Mouse (Mus musculus) MN1 (cell line): ENCODE data around the gene Abcc1.

Experiments used
- DNase-seq: peaks from one replicate; pipeline ENCODE4 v3.0.0-alpha.2; 2016; ENCODE audit warnings: low spot score

Abcc1 gene

GRCm38 (mm10) chr16:14439801-14440614 is 78.7 kb downstream of the Abcc1 start:
- DNase-seq, result no peak

GRCm38 (mm10) chr16:14444059-14444855 is 82.9 kb downstream of the Abcc1 start:
- DNase-seq, result peak; percentile 24

DNA sequence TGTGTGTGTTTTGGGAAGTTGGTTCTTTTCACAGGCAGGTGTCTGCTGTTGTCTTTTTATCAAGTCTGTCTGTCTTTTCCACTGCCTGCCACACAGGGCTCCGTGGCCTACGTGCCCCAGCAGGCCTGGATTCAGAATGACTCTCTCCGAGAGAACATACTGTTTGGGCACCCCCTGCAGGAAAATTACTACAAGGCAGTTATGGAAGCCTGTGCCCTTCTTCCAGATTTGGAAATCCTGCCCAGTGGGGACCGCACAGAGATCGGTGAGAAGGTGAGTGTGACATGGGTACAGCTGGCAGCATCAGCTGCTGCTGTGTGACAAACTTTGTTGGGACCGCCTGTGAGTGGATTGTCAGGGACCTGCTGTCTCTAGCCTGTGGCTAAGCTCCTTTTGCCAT is 83.8 kb downstream of the Abcc1 start:
- DNase-seq, result no peak

- no peak for DNase-seq
Measured at GRCm38 (mm10) chr16:14447366-14447765, 86.0 kb downstream of the Abcc1 start.

DNA sequence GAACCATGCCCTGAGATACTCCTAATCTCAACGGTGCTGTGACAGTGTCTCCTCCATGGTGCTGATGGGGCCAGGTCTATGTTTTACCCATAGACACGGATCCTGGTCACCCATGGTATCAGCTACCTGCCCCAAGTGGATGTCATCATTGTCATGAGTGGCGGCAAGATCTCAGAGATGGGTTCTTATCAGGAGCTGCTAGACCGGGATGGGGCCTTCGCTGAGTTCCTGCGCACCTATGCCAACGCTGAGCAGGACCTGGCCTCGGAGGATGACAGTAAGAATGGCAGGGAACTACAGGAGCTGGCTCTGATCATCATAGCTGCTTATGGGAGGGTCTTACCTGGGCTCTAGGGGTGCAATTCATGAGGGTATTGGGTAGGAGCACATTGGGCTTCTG is 86.9 kb downstream of the Abcc1 start:
- DNase-seq, result no peak

DNA sequence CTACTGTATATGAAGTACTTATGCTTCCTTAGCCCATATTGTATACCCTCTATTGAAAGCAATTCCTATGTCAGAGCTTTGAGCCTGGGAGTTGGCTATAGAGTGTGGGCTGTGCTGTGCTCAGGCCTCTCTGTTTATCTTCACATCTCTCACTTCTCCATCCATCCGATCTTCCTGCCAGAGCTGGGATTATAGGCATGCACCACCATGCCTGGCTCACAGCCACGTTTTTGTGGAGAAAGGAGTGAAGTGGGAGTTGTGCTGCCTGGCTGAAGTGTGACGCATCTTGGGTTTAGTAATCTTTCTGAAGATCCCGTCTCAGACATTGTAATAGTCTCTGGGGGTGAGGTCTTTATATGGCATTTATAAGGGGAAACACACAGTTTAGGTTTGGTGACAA is 88.5 kb downstream of the Abcc1 start:
- no peak for DNase-seq

DNA sequence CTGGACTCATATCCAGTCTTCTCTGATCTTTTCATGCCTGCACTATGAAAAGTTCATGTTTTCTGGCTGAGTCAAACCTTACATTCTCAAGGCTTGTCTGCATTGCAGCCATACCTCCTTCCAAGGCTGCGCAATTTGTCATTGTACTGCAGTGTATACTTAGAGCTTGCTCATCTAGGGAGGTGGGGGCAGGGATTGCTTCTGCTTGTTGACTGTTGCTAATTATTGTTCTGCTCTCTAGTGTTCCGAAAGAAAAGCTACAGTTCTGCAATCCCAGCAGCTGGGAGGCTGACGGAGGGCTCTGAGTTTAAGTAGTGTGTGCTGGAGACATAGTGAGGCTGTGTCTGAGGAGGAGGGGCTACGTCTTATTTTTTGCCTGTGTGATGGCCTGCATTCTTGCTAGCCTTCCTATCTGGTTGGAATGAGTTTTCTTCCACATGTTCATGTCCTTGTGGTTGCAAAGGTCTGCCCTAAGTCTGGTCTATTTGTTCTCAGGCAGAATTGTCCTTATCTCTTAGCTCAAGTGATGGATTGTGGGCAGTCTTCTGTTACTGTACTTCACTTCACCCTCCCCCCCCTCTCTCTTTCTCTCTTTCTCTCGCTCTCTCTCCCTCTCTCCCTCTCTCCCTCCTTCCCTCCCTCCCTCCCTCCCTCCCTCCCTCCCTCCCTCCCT is 90.2 kb downstream of the Abcc1 start:
- DNase-seq, result no peak

DNA sequence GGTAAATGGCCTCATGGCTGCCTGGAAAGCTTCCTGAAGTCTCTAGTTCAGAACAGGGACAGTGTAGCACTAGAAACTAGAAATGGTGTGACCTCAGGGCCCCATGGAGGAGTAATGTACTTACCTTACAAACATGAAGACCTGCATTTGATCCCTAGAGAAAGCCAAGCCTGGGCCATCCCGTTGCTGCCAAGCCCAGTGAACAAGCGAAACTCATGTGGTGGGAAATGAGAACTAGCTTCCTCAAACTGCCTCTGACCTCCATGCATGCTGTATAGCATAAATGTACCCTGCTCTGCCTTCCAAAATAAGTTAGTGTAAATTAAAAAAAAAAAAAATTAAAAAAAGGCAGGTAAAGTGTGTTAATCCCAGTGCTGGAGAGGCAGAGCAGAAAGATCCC is 101.2 kb downstream of the Abcc1 start:
- DNase-seq, result no peak

DNA sequence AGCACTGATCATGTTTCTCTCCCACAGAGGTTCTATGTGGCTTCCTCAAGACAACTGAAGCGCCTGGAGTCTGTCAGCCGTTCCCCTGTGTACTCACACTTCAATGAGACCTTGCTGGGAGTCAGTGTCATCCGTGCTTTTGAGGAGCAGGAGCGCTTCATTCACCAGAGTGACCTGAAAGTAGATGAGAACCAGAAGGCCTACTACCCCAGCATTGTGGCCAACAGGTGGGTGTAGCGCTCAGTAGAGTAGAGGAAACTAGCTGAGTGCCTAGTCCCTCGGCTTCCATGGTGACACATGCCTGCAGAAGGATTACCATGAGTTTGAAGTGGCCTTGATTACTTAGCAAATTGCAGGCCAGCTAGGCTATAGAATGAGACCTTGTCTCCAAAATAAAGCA is 103.7 kb downstream of the Abcc1 start:
- DNase-seq, result no peak

- DNase-seq, result no peak
Measured at GRCm38 (mm10) chr16:14468351-14468750, 107.0 kb downstream of the Abcc1 start.

- DNase-seq, result no peak
Measured at GRCm38 (mm10) chr16:14468841-14469240, 107.5 kb downstream of the Abcc1 start.

GRCm38 (mm10) chr16:14472171-14472570 is 110.8 kb downstream of the Abcc1 start:
- DNase-seq, result no peak

DNA sequence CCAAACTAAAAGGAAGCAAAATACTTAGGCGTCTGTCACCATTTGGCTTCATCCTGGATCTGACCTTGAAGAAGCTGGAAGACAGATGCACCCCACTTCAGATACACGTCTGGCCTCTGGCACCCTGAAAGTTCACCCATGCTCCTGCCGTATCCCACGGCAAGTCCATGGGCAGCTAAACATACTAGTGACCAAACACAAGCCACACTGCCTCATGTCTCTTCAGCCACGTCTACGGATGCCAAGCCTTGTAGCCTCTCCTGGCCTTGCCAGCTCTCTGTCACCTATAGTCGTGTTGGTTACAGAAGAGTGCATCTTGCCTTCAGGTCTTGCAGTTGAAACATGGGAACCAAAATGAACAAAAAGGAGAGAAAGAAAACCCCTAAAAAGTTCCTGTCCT is 112.3 kb downstream of the Abcc1 start:
- DNase-seq, result no peak

- DNase-seq, result no peak
Measured at GRCm38 (mm10) chr16:14475001-14475400, 113.6 kb downstream of the Abcc1 start.

DNA sequence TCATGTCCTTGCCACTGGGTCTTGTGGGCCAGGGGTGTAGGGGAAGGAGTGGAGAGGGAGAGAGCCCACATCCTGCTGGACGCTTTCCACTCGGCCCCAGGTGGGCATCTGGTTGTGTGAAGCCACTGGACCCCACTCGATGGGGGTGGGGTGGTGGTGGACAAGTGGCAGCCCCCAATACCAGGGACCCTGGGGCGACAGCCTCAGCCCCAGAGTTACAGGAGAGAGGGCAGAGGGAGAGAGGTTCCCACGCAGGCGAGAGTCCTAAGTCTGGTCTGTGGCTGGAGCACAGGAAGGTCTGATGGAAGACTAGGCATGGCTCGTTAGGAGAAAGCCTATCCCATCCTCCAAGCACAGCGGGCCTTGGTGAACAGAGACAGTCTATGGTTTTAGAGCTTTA is 114.7 kb downstream of the Abcc1 start:
- DNase-seq, result no peak

DNA sequence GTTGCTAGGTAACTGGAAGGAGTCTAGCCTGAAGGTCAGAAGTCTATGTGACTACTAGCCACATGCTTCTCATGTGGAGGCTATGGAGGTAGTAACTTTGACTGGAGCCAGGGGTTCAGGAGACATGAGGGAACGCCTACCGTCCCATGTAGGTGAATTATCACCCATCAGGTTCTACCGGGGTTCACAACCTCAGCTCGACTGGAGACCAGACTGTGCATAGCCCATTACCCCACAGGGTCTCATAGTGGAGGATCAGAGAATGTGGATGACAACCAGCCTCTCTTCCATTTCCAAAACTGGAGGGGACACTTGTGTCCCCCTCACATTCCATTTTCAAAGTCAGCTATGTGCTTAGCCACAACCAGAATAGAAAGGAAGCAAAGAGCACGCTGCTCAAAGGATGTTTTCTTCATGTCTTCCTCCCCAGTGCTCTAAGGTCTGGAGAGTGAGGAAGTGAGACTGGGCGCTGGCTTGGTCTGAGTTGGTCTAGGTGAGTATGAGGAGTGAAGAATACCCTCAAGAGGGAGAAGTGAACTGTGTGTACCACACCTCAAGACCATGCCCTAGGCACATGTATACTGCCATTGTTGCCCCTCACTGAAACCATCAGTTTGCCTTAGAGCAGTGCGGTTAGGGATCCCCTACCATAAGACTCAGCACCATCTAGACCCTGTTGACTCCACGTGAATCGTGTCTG is 115.5 kb downstream of the Abcc1 start:
- no peak for DNase-seq

DNA sequence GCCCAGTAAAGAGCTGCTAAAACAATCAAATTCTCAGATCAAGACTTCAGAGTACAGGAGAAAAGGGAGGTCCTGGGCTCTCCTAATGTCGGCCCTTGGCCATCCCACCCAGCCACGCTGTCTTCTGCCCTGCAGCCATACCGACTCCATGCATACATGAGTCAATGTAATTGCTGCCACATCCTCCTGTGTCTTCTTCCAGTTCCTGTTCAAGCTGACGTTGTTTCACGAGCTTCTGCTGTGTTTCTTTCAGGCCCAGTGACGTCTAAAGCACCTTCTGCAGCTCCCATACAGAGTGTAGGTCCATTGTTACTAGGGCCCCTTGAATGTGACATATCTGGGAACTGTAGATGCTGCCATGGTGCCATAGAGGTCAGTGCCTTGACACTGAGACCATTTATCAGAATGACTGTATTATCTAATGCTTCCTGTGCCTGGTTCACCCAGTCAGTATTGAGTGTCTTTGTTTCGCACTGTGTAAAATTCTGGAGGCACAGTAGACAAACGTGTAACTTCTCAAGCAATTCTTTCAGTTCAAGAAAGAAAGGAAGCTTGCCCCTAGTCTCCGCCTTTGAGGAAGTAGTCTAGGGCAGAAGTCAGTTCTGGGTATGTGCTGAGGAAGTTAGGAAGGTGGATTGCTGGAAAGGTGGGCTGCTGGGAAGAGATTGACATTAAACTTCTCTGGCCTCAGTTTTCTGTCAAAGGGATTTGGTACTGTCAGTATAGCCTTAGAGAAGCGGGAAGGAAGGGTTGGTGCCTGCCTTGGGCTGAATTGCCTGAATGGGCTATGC is 116.3 kb downstream of the Abcc1 start:
- no peak for DNase-seq

DNA sequence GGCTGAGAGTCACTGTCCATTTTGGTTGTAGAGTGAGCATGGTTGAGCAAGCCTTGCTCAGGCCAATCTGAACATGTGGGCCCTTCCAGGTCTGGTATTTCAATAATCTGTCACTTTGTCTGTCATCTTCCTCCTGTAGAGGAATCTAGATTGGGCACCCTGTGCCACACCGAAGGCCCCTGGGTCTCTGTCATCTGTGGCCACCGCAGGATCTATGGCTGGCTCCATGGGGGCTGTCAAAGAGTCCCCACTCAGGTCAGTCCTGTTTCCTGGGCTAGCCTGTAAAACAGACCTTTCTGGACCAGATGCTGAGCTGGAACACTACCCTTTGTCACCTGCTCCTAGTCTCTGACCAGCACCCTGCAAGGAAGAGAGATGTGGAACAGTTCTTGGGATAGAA is 118.3 kb downstream of the Abcc1 start:
- DNase-seq, result no peak

DNA sequence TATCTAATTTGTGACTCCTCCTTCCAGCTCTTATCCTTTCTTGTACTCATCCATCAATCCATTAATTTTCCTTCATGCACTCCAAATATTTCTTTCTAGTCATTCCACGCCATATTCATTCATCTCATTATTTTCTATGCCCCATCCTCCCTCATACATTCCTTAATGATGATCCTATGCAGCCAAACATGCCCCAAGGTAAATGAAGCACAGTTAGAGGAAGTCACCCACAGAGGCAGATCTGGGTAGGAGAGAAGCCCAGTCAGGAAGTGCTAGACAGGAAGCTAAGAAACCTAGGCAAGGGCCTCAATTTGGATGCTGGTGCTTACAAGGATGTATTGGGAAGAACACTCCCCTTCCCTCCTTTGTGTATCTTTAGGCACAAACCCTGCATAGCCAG is 121.9 kb downstream of the Abcc1 start:
- DNase-seq, result no peak

DNA sequence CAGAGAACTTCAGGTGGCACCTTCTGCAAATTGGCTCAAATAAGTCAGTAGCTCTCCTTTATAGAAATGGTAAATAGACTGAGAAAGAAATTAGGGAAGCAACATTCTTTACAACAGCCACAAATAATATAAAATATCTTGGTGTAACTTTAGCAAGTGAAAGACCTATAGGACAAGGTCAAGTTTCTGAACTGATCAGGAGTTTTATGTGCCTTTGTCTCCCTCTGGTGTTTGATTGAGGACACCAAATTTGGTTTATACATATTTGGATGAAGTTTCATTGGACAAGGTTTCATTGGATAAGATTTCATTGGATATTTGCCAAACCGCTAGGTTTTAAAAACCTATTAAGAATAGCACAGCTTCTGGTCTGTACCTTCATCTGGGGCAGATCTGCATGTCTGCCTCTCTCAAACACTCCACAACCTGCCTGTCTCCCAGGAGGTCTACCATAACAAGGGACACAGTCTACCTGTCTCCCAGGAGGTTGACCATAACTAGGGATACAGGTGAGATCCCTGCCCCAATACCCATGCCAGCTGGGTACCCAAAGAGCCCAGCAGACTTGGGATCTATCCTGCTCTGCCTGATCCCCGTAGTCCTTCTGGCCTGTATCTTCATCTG is 132.2 kb downstream of the Abcc1 start:
- peak; percentile 44 for DNase-seq
